Mouse (Mus musculus) embryo, embryonic 10 days (tissue): ENCODE measurements at regions not wholly inside any gene's neighbourhood (a gene's known extent, or its start where the extent isn't known, plus 50 kb on each side); places are given as distances from the start of the nearest gene placed in this dataset.

Source experiments
- DNase-seq: peaks from one replicate; pipeline ENCODE4 v3.0.0-alpha.2; 2015; ENCODE audit warnings: low spot score

DNA sequence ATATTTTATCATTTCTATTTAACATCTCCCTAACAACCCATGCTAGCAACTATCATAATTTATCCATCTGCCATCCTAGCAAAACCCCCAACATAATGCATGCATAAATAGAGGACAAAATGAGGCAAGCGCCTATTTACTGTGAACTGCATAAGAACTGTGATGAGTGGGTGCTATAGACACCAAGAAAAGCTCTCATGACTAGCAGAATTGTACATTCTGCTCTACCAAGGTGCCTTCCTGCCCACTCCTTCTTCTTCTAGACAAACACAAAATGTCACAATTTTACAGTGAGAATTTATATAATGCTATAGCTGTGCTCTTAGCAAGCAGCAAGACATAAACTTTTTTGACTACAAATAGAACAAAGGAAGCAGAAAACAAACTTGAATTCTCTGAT, 305.9 kb downstream of the Brinp1 start:
- DNase-seq = no peak

DNA sequence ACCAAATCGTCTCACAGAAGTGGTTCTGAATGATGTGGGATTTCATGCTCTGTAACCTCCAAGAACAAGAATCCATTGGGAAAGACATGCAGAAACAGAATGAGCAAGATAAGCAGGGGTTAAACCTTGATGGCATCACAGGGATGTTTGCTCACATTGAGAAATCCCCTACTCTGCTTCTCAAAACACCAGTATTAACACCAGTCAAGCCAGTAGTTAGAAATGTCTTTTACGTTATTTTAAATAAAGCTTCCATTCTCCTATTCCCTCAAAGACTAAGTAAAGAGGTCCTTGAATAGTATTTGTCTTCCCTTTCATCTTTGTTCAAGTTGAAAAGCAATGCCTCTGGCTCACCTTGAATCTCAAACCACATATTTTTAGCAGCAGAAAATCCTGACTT, 320.9 kb downstream of the Brinp1 start:
- no peak for DNase-seq

DNA sequence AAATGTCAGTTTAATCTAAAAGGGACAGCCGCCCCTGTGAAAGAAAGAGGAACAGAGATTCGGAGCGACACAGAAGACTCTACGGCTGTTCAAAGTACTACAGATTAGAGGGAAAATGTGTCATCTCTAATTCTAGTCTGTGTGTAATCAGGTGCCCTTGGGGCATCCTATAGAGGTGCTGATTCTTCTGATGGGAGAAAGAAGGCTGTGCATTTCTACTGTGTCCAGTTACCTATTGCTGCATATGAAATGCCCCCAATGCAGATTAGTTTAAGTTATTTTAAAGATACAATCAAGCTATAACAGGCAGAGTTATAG, 330.2 kb downstream of the Brinp1 start:
- DNase-seq = no peak

DNA sequence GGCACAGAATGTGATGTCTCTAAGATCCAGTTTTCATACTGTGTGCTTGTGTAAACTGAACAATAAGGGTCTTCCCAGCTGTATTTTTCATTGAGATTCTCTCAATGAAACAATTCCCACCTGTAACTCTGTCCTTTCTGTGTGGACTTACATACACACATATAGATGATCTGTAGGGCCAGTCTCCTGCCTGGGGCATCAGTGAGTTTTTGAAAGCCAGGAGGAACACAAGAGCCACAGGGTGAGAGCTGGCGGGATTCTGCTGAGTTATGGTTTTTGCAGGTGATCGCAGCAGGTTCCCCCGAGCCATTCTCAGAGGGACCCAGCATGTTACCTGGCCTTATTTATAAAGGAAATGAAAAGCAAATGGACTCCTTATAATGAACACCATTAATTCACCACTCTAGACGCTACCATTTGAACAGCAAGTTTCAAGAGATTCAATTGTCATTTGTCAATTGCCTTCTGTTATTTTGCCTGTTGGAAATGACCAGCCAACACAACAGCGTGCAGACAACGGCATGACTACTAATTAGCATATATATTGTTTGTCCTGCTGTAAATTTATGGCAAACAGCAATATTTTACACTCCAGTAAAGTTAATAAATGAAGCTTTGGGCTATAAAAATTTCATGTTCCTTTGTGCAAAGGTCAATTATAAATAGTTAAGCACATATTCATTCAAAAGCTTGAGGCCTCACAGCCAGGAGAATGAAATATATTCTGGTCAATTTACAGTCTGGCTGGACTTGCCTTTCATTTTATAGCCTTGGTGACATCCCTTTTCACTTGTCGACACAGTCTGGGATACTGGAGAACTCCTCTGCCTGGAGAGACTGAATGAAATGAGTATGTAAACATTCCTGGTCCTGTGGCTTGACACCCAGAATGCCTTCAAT, 330.8 kb downstream of the Brinp1 start:
- no peak for DNase-seq

DNA sequence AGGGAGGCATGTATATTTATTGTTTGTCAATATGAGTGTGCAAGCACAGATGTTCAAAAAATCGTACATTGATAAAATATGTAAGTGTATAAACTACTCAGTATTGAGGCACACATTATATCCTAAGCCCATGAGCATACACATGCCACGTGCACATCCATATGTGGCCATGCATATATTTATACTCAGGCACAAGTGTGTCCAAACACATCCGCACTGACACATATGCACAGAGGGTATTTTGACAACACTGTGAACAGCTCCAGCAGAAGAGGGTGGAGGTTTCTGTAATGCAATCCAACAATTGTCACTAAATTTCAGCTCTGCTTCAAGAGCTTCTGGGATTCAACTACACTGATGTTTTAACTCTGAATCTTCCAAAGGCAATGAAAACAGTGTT, 333.6 kb downstream of the Brinp1 start:
- no peak for DNase-seq

DNA sequence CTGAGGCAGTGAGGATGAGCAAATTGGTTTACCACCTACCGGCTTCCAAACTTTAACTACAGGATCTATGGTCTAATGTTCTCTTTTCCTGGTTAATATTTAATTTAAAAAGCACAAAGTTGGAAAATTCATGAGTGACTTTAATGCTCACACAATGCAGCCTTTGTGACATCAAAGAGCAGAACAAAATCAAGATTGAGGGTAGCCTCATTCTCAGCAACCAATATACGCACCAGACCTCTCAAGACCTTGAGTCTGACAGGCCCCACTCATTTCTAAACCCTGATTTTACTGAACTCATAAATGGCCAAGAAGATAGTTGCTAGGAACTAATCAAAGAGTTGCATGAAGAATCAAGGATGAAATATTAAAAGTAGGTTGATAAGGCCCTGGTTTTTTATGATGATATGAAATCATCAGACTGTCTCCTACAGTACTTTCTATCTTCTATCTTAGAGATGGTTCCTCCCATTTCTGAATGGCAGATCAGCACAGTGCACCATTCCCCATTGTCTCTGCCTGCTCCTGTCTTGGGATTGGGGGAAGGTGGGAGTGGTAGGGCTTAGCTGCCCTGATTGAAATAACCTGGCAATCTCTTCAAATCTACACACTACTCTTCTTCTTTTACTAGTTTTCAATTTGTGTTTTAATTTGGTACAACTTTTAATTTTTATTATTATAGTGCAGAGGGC, 338.3 kb downstream of the Brinp1 start:
- DNase-seq = no peak

DNA sequence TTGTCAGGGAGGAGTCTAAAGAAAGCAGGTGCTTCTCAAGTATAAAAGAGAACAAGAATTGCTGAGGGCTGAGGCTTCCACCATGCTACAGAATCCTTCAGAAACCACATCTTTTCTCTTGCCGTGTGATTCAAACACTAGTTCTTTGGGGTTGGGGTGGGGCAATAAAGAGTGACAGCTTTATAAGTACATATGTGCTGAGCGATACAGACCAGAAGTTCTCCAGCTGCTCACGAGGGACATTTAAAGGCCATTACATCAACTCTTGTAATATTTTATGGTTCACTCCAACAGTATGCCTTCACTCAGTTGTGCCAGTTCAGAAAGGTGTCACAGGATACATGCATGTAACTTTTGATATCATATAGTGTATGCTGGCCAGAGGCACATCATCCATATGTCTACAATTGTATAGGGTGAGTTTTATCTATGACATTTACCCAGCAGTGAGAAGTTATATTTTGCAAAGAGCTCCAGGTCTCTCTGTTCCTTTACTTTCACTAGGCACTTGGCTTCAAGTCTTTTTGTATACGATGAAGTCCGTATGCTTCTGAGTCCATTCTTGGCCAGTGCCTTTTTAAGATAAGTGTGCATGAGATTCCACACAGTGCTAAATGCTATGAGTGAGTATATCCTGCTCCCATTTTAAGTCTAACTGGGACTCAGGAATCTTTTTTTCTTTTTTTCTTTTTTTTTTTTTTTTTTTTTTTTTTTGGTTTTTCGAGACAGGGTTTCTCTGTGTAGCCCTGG, 341.8 kb downstream of the Brinp1 start:
- DNase-seq = no peak

DNA sequence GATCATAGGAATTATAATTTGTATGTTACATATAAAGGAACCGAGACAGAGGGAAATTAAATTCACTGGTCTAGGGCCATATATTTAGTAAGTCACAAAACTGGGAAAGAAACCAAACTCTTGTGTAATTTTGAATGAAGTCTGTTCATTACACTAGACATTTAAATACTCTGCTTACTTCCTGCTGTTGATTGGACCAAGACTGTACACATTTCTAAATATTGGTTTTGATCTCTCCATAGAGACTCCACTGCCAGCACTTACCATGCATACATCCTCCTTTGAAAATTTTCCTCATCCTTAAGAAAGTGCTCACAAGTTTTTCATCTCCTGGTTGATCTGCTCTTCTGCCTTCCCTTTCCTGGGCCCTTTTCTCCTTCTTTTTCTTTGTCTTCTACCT, 358.9 kb downstream of the Brinp1 start:
- no peak for DNase-seq

DNA sequence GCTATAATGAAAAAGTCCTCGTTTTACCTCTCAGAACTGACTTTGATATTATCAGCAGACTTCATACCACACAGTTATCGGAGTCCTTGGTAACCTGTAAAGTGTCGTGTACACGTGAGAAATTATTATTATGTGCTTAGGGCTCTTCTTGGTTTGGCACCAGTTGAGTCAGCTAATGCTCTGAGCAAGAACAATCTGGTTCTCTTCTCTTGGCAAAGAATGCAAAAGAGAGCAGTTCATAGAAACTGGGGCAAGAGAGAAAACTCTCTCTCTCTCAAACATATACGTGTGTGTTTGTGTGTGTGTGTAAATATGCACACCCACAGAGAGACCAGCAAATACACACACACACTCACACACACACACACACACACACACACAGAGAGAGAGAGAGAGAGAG, 378.8 kb downstream of the Brinp1 start:
- DNase-seq = no peak

DNA sequence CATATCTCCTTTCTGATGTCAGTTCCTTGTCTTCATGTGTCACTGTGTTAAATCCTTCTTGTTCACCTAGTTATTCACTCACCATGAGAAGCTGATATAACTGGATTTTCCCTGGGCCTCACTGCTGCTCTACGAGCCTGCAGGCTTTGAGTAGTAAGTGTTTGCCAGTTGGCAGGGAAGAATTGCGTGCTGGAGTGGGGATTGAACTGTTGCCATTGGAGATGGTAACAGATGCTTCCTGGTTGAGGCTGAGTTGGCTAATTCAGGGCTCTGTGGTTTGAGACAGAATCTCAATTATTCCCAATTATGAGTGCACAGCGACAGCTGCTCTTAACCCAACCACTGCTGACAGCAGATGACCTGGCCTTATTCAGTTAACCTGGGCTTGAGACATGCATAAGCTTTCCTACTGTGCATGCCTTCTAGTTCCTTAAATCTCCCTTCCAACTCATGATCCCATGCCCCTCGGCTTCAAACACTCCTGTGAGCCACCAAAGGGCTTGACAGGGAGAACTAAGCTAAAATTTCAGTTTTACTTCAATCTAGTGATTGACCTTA, 379.5 kb downstream of the Brinp1 start:
- no peak for DNase-seq

DNA sequence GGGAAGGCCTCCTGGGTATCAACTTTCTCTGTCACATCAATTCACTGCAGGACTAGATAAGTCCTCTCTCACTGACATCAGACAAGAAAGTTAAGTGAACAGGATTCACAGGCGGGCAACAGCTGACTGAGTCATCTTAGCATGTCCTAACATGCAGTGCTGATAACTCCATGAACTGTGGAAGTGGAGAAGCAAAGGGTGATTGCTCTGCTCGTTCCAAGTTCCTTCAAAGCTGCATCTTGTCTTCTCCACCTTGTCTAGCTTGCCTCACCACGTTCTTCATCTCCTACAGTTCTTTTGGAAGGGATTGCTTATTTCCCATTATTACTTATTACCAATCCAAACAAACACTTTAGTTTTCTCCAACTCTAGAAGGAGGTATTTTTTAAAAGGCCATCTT, 380.9 kb downstream of the Brinp1 start:
- DNase-seq = no peak

DNA sequence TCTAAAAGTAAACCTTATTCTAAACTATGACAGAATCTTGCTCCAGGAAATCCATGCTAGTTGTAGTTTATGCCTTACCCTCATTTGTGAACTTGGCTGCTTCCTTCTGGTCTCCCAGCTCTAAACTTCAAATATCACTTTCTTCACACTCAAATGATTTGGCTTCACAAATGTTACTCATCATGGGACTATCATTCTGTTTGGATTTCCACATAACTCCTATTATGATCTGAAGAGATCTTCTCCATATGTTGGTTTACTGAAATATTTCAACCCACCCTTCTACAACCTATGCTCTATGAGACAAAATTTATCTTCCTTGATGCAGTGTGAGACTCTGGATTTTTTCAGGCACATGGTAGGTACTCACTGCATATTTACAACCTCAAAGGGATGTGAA, 381.7 kb downstream of the Brinp1 start:
- no peak for DNase-seq

DNA sequence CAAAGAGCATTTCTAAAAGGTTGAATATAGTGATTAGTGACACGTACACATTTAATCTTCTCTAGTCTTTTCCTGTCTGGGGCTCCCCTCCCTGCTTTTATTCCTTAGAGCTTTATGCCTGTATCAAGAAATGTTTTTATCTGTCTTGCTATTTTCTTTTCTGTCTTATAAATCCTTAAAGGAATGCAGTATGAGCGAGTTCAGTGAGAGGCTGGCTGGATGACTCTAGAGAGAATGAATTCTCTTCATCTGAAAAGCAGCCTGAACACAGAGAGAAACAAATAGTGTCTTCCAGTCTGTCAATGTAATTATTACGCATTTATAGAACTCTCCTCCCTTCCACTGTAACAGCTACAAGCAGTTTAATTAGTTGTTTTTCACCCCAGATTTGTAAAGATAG, 417.9 kb downstream of the Brinp1 start:
- DNase-seq = no peak

DNA sequence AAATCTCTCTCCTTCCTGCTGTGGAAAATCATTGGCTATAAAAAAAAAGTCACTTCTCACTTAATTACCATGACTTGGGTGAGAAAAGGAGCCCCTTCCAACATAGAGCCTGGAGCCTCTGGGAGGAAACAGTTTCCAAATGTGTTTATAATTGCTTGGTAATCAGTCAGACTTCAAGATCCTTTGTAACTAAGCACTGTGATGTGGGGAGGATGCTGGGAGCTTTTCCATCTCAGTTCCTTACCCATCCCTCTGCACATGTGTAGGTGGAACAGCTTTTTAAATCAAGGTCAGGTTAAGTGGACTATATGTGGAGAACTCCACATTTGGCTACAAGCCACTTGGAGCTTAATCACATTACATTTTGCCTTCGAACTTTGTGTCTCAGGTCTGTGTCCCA, 418.4 kb downstream of the Brinp1 start:
- DNase-seq = no peak

DNA sequence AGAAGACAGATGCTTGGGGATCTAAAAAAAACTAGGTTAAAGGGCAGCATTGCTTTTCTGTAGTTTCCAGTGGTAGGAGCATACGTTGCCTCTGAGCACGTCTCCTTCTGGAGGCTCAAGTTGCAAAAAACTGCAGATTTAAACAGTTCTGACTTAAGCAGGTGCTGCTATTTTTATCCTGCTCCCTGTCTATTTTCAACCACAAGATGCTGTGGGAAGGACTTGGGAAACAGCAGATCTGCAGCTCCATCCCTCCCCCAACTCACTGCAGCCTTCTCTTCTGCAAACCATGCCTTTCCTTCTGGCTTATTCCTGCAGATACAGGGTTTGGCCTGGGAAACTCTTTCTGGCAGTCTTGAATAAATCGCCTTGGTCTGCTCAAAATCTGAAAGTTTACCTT, 422.1 kb downstream of the Brinp1 start:
- DNase-seq = no peak

DNA sequence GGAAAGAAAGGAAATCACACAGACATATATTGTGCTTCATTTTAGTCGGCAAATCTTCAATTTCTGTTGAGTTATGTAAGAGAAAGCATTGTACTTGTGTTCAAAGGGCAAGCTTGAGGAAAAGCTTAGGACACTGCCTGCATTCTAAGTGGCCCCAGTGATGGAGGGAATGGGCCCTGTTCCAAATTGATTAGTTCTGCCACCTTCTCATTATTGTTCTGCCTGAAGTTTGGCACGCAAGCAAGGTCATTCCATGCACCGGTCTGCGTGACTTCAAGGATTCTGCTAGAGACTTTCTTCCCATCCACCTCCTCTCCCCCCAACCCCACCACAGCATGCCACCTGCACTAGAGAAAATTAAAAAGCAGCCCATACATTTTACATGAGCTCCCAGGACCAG, 466.2 kb downstream of the Brinp1 start:
- peak; percentile 17 for DNase-seq

DNA sequence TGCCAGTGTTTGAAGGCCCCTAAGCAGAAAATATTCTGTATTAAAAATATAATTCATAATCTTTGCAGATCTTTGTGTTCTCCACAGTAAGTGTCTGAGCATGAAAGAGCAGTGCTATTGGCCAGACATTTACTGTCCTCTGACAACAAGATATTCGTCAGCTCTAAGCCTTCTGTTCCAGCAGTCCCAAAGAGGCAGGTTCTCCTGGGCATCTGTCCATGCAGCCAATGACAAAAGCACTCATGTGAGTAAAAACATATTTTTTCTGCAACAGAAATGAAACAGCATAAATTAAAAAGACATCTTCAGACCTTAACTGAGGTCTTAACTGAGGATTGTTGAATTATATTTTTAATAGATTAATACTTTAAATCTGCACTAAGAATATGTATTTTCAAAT, 467.3 kb downstream of the Brinp1 start:
- no peak for DNase-seq

DNA sequence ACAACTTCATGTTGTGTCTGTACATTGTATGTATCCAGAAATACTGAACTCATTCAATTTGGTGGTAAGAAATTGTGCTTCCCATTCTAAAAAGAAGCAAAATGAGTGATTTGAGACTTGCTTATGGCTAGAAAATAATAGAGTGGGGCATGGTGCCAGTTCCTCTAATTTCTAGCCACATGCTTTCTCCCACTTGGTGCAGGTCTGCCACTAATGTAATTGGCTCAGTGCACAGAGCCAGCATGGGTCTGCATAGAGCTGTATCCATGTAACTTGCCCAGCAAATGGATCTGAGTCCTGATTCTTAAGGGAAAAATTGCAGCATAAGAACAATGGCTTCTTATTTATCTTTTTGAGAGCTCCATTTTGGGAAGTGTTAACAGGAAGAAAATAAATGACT, 492.4 kb downstream of the Brinp1 start:
- DNase-seq = no peak

DNA sequence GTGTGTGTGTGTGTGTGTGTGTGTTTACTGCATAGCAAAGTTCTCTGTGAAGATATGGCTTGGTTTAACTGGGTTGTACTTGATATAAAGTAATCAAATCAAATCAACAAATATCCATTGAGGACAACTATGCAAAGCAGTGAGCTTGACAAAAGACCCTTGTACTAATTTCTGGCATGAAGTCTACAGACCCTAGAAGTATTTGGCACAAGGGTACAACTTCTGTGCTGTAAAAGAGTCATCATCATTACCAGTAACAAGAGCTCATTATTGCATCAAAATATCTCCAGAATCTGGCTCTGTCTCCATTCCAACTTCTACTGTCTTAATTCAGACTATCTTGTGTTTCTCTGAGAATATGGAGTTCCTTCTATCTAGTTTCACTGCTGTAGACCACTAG, 538.2 kb downstream of the Brinp1 start:
- no peak for DNase-seq

DNA sequence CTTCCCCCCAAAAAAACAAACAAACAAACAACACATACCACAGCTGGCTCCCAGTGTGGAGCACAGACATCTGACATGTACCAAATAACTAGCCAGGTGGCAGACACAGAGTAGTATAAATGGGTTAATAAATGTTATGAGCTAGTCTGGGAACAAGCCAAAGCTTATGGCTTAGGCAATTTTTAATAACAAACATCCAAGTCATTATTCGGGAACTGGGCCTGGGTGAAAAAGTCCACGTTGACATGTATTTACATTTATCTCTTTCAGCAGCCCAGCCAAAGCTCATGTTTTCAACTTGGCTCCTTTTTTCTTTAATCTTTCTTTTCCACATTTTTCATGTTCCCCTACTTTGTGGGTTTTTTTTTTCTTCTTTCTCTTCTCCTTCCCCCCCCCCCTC, 543.4 kb downstream of the Brinp1 start:
- no peak for DNase-seq

DNA sequence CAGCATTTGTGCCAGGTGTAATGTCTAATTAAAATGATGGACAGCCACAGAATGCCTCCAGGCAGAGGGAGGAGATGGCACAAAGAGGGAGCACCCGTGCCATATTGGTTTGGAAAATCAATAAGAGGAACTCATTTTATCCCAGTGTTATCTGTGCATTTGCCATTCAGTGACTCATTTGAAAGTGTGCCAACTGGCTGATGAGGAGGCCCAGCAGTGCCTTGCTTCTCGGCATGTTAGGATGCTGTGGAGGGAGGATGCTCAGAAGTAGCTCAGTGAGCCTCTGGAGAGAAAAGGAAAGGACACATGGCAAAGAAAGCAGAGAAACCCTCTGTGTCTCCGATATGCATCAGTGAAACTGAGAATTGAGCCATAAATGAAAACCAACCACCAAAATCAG, 549.8 kb downstream of the Brinp1 start:
- no peak for DNase-seq

DNA sequence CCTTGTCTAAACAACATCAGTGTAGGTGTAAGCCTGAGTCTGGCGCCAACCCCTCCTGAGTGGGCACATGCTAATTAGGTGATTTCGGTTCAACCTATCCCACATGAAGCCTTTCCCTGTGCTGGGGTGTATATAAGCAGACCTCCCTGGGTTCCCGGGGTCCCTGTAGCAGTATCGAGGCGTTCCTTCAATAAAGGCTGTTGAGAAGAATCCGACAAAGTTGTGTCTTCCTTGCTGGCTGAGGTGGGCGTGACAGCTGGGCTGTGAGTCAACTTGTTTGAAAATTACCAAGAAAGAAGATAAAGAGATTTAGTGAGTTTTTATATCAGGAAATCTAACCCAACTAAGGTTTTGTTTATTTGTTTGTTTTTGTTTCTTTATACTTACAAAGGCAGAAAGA, 567.1 kb downstream of the Brinp1 start:
- DNase-seq = no peak

DNA sequence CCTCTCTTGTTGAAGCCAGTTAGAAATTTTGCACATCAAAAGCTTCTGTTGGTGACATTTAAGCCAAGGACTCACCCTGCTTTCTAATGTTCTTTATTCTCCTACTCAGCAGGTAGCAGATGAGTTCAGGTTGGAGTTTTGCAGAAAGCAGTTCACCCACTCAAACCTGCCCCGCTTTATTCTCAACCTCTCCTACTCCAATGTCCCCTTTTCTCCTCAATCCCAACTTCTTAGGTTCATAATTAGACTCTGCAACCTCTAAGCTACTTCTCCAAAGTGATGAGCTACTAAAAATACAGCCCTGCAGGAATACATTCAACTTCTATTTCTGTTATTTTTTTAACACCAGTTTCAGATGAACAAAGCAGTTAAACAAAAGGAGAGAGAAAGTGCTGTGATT, 572.2 kb downstream of the Brinp1 start:
- no peak for DNase-seq
